Mouse (Mus musculus): ENCODE results near the gene Ngly1.

DNA sequence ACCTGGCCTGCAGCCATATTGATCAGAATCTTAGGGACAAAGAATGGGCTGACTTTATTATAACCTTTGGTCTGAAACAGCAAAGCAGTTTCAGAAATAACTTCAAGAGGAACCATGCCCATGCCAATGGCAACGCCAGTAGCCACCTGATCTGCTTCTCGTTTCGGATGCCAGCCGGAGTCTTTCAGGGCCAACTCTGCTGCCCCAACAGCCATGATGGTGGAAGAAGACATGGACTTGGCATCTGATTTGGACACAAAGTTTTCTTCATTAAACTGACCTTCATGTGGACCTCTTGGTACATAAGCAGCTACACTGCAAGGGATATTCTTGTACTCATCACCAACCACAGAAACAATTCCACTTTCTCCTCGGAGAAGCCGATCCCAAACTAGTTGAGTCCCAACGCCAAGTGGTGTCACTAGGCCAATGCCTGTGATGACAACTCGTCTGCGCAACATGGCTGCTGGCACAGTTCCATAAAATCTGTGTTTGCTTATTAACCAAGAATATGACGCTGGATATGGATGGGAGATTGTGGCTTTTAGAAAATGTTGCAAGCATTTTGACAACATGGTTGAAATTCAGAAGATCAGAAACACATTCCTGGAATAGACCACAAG is 6.8 kb upstream of the Ngly1 start:
- TF ChIP-seq CTCF (IDR thresholded peaks at IDR 0.05; ENCODE audit: borderline replicate concordance, control insufficient read depth, extremely low read depth, insufficient read depth, low read length, poor library complexity) (no peak), POLR2A (IDR thresholded peaks at IDR 0.05; ENCODE audit: control insufficient read depth, extremely low read depth, insufficient read depth, low read length, poor library complexity) (no peak)

All from thymus, adult 2 months (tissue).